Mouse (Mus musculus): ENCODE results near the gene Oser1. TPM values are rescaled to one million over a fixed set of nuclear protein-coding genes. Genes with fewer than 3 reads are reported as not detected.

The Oser1 gene
- total and polyA plus RNA-seq, 3 experiments = 29.0 to 44.9 (median 38.1) TPM

- peaks cover 0 to 3% of the 10 kb centered on the region in 2 experiments; a peak in 1 of 4 replicates for H3K4me1 ChIP-seq (ENCODE audit: control insufficient read depth in 1 of 2, insufficient read depth in 2 of 2)
- no peak for TF ChIP-seq PAX5 (IDR thresholded peaks at IDR 0.05; ENCODE audit: low read length)
- no peak for TF ChIP-seq RAD21 (IDR thresholded peaks at IDR 0.05; ENCODE audit: low read depth, low read length)
- TF ChIP-seq ZC3H11A (IDR thresholded peaks at IDR 0.05; ENCODE audit: low read depth, low read length) = no peak
- TF ChIP-seq MEF2A (IDR thresholded peaks at IDR 0.05; ENCODE audit: borderline replicate concordance, low read depth, low read length) = no peak
- TF ChIP-seq ZKSCAN1 (IDR thresholded peaks at IDR 0.05; ENCODE audit: borderline replicate concordance, low read depth, low read length) = no peak
- no peak for TF ChIP-seq MAFK (IDR thresholded peaks at IDR 0.05; ENCODE audit: insufficient replicate concordance, low read length)
- TF ChIP-seq ELF1 (IDR thresholded peaks at IDR 0.05; ENCODE audit: low read depth, low read length) = no peak
- no peak for TF ChIP-seq MXI1 (IDR thresholded peaks at IDR 0.05; ENCODE audit: low read depth, low read length)
- TF ChIP-seq IRF4 (IDR thresholded peaks at IDR 0.05; ENCODE audit: low read depth, low read length) = no peak
- DNase-seq (ENCODE audit: extremely low read depth) = no peak
Measured at GRCm38 (mm10) chr2:163359253-163359652, 65.2 kb downstream of the Oser1 start.

DNA sequence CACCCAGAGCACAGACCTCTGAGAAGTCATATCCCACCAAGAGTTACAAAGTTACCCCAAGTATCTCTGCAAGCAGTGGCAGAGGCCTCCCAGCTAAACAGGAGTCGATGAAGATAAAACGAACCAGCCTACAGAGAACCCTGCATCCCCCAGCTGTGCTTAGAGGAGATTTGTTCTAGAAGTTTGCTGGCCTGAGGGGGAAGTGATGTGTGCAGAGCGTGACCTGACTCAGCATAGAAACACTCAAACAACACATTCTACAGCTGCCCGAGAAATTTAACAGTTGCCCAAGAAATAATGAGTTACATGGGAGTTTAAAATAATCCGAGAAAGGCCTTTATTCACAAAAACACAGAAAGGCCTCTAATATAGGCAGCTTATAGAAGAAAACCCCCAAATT, 65.8 kb downstream of the Oser1 start:
- dilution Hi-C loops (cut with MboI; ENCODE audit: extremely low pct_ligation_motif_present, extremely low pct_unique_long_range_greater_than_20kb, low sequenced_read_pairs) = no loop called here
- TF ChIP-seq ZC3H11A (IDR thresholded peaks at IDR 0.05; ENCODE audit: low read depth, low read length) = no peak
- no peak for TF ChIP-seq KAT2A (IDR thresholded peaks at IDR 0.05; ENCODE audit: insufficient replicate concordance, low read length)
- no peak for TF ChIP-seq ZMIZ1 (IDR thresholded peaks at IDR 0.05; ENCODE audit: low read depth, low read length)
- TF ChIP-seq MYC (IDR thresholded peaks at IDR 0.05; ENCODE audit: low read depth, low read length) = no peak
- no peak for TF ChIP-seq MAZ (IDR thresholded peaks at IDR 0.05; ENCODE audit: low read depth, low read length)
- TF ChIP-seq CTCF (conservative IDR thresholded peaks at IDR 0.05 in 1 of 2, IDR thresholded peaks at IDR 0.05 in 1 of 2; ENCODE audit: low read depth in 2 of 2, low read length in 2 of 2) = no peak
- no peak for TF ChIP-seq CHD1 (IDR thresholded peaks at IDR 0.05; ENCODE audit: low read depth, low read length)
- no peak for TF ChIP-seq BHLHE40 (IDR thresholded peaks at IDR 0.05; ENCODE audit: low read depth, low read length)
- TF ChIP-seq MAFK (IDR thresholded peaks at IDR 0.05; ENCODE audit: insufficient replicate concordance, low read length) = no peak
- no peak for TF ChIP-seq UBTF (IDR thresholded peaks at IDR 0.05; ENCODE audit: low read depth, low read length)
- TF ChIP-seq USF2 (conservative IDR thresholded peaks at IDR 0.05; ENCODE audit: low read depth, low read length) = no peak
- H3K4me3 ChIP-seq (replicated peaks in 1 of 3; ENCODE audit: low read depth in 2 of 3, low read length in 2 of 3, poor library complexity in 1 of 3) = no peak overlapping the region
- no peaks in the 10 kb centered on the region for H3K79me2 ChIP-seq (replicated peaks; ENCODE audit: control insufficient read depth, extremely low read depth, insufficient read depth, poor library complexity, severe bottlenecking)
- in situ Hi-C loops (cut with MboI; ENCODE audit: low pct_ligation_motif_present, low pct_unique_long_range_greater_than_20kb, low sequenced_read_pairs) = no loop called here
- no peak for DNase-seq (ENCODE audit: extremely low read depth)
- no peak overlapping the region for H3K9ac ChIP-seq (ENCODE audit: insufficient read depth, low read depth)
- no peaks in the 10 kb centered on the region for H3K9me3 ChIP-seq (replicated peaks; ENCODE audit: low read length)
- no peak overlapping the region for H3K4me2 ChIP-seq (ENCODE audit: insufficient read depth, low read depth, poor library complexity, severe bottlenecking)
- H3K27me3 ChIP-seq (replicated peaks) = peaks cover 82% of the 10 kb centered on the region
- peaks cover 0 to 3% of the 10 kb centered on the region in 2 experiments; a peak in 1 of 4 replicates for H3K4me1 ChIP-seq (ENCODE audit: control insufficient read depth in 1 of 2, insufficient read depth in 2 of 2)
- no peaks in the 10 kb centered on the region for H3K36me3 ChIP-seq (replicated peaks in 1 of 2; ENCODE audit: control insufficient read depth in 1 of 2, insufficient read depth in 1 of 2, low read length in 1 of 2)
- no peak overlapping the region for H3K27ac ChIP-seq (ENCODE audit: insufficient read depth, low read depth)

More at GRCm38 (mm10) chr2:163359253-163359652, 65.2 kb downstream of the Oser1 start:
- H3K36me3 ChIP-seq (replicated peaks in 1 of 2; ENCODE audit: control insufficient read depth in 1 of 2, insufficient read depth in 1 of 2, low read length in 1 of 2) = no peaks in the 10 kb centered on the region
- dilution Hi-C loops (cut with MboI; ENCODE audit: extremely low pct_ligation_motif_present, extremely low pct_unique_long_range_greater_than_20kb, low sequenced_read_pairs) (no loop called here), in situ Hi-C loops (cut with MboI; ENCODE audit: low pct_ligation_motif_present, low pct_unique_long_range_greater_than_20kb, low sequenced_read_pairs) (no loop called here)
- H3K27me3 ChIP-seq (replicated peaks) = peaks cover 82% of the 10 kb centered on the region
- no peaks in the 10 kb centered on the region for H3K9me3 ChIP-seq (replicated peaks; ENCODE audit: low read length)
- no peak overlapping the region for H3K27ac ChIP-seq (ENCODE audit: insufficient read depth, low read depth)
- H3K79me2 ChIP-seq (replicated peaks; ENCODE audit: control insufficient read depth, extremely low read depth, insufficient read depth, poor library complexity, severe bottlenecking) = no peaks in the 10 kb centered on the region
- H3K4me3 ChIP-seq (replicated peaks in 1 of 3; ENCODE audit: low read depth in 2 of 3, low read length in 2 of 3, poor library complexity in 1 of 3) = no peak overlapping the region
- H3K9ac ChIP-seq (ENCODE audit: insufficient read depth, low read depth) = no peak overlapping the region
- H3K4me2 ChIP-seq (ENCODE audit: insufficient read depth, low read depth, poor library complexity, severe bottlenecking) = no peak overlapping the region

Data from CH12.LX (cell line).